Mouse (Mus musculus) ES-E14 (cell line): ENCODE results near the gene Abca17.

Experiments
- CHD2 ChIP-seq: IDR thresholded peaks from 2 replicates; pipeline ENCODE4 v1.6.1; 2014; ENCODE audit warnings: mild to moderate bottlenecking, low read depth, low read length, inconsistent platforms
- HCFC1 ChIP-seq: IDR thresholded peaks from 2 replicates; pipeline ENCODE4 v1.6.1; 2012; ENCODE audit warnings: low read length, inconsistent platforms, borderline replicate concordance; ENCODE audit not compliant: insufficient read depth
- ZC3H11A ChIP-seq: IDR thresholded peaks from 2 replicates; pipeline ENCODE4 v1.6.1; 2012; ENCODE audit warnings: low read depth, mild to moderate bottlenecking, inconsistent platforms, low read length, borderline replicate concordance
- ZNF384 ChIP-seq: IDR thresholded peaks from 2 replicates; pipeline ENCODE4 v1.6.1; 2012; ENCODE audit warnings: low read depth, low read length, inconsistent platforms

DNA sequence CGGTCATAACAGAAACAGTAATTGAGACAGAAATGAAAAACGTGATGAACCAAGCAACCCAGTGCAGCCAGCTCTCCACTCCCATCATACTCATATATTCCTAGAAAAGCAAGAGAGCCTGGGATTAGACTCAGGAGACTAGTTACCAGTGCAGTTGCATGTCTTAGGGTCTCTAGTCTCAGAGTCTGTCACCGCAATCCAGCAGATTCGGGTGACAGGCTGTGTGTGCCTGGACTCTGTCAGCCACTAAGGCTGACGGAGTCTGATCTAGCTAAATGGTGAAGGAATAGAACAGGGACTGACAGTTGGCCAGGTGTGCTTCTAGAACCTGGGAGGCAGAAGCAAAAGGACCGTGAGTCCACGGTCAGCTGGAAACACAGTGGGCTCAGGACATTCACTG lies 23.2 kb downstream of the Abca17 start:
- TF ChIP-seq HCFC1 = no peak
- TF ChIP-seq ZNF384 = no peak
- TF ChIP-seq ZC3H11A = no peak
- TF ChIP-seq CHD2 = no peak
